Mouse (Mus musculus): ENCODE data around the gene Rdh5.

DNA sequence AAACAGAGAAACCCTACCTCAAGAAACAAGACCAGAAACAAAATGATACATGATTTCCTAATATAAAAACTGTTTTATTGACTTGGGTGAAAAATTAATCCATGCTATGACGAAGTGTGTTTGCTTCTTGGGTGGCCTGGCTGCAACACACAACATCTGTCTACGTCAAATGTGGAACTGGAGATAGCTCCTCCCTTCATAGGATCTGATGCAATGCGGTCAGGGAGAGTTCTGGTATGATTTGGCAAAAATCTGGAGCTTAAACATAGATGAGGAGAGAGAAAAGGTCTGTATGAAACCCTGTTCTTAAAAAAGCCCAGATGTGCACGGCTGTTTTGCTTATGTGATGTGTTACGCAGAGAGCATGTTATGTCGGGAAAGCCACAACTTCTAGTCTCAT lies 43.2 kb upstream of the Rdh5 start:
- TF ChIP-seq POLR2A (IDR thresholded peaks at IDR 0.05; ENCODE audit: extremely low read depth, insufficient read depth, low read length) (no peak), CTCF (IDR thresholded peaks at IDR 0.05; ENCODE audit: extremely low read depth, insufficient read depth, low read length) (no peak)
